Mouse (Mus musculus) intestine, embryonic 14.5 days (tissue): ENCODE data around the gene Lrig2. TPM values are rescaled to one million over a fixed set of nuclear protein-coding genes. Genes with fewer than 3 reads are reported as not detected.

ENCODE experiments used
- ATAC-seq: fragments of 200-750 bp; cut with Nextera tagmentation; replicated peaks from 2 replicates; pipeline ENCODE4 v1.8.0; 2017; ENCODE audit warnings: low read depth, moderate number of reproducible peaks, moderate TSS enrichment, moderate library complexity; ENCODE audit not compliant: low FRiP score, low TSS enrichment
- DNase-seq: peaks from one replicate; pipeline ENCODE4 v3.0.0-alpha.2; 2018; ENCODE audit warnings: low spot score
- H3K27ac ChIP-seq: fragments of 300-500 bp; sonication (generic); 2 replicates; pipeline ENCODE4 v1.5.1; 2014; ENCODE audit warnings: low read depth, mild to moderate bottlenecking, control low read depth
- H3K27me3 ChIP-seq: fragments of 300-500 bp; sonication (generic); replicated peaks from 2 replicates; pipeline ENCODE4 v1.6.1; 2014; ENCODE audit warnings: low read length, control low read depth; ENCODE audit not compliant: control insufficient read depth, insufficient read depth
- H3K36me3 ChIP-seq: fragments of 300-500 bp; sonication (generic); 2 replicates; pipeline ENCODE4 v1.6.1; 2014; ENCODE audit warnings: low read length, control low read depth; ENCODE audit not compliant: control insufficient read depth, insufficient read depth
- H3K4me1 ChIP-seq: fragments of 300-500 bp; sonication (generic); replicated peaks from 2 replicates; pipeline ENCODE4 v1.6.1; 2014; ENCODE audit warnings: low read length, control low read depth, mixed read lengths; ENCODE audit not compliant: control insufficient read depth, insufficient read depth
- H3K4me2 ChIP-seq: fragments of 300-500 bp; sonication (generic); 2 replicates; pipeline ENCODE4 v1.6.1; 2014; ENCODE audit warnings: low read length
- H3K4me3 ChIP-seq: fragments of 300-500 bp; sonication (generic); 2 replicates; pipeline ENCODE4 v1.5.1; 2014; ENCODE audit warnings: low read depth, low read length, control low read depth, mixed read lengths
- H3K9ac ChIP-seq: fragments of 300-500 bp; sonication (generic); 2 replicates; pipeline ENCODE4 v1.6.1; 2014; ENCODE audit warnings: mild to moderate bottlenecking, low read length
- H3K9me3 ChIP-seq: fragments of 300-500 bp; sonication (generic); 2 replicates; pipeline ENCODE4 v1.6.1; 2016; ENCODE audit warnings: low read length, control low read depth; ENCODE audit not compliant: control insufficient read depth
- WGBS: fragments of 180-500 bp; shearing (Covaris S2); extraction: QIAGEN DNeasy Blood & Tissue Kit; methylation state at CpG from one replicate; pipeline ENCODE4 v1.1.7; 2014; 5-methylcytosine and 5-hydroxymethylcytosine counted together
- polyA plus RNA-seq: library from polyadenylated mRNA; unstranded; fragments of >200 nt; fragmentation: Nextera tagmentation; extraction: Ambion mirVana; gene quantifications from 2 replicates; pipeline ENCODE4 v1.2.1, GENCODE M21; 2014

Lrig2 gene
- polyA plus RNA-seq, 1 experiment from 2014 or later, result 19.3 TPM

DNA sequence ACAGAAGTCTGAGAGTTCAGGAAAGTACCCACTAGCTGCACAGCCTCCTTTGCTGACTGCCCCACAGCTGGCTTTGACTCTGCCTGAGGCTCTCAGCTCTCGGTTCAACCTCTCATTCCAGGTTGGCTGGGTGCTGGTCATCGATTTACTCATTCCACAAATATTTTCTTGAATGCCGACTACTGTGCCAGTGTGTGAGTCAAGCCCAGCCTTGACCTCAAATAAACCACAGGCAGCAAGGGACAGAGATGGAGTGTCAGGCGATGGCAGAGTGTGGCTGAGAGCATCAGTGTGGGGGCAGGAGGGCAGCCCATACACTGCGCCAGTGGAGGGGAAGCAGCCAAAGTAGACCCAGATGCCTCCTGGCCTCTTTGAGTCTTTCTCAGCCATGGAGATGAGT is 151.4 kb downstream of the Lrig2 start:
- no peaks in the 10 kb centered on the region for H3K9me3 ChIP-seq
- H3K4me2 ChIP-seq, result no peak overlapping the region
- H3K27me3 ChIP-seq, result no peaks in the 10 kb centered on the region
- no peak overlapping the region for H3K9ac ChIP-seq
- ATAC-seq (no peak), DNase-seq (no peak)
- no peaks in the 10 kb centered on the region for H3K36me3 ChIP-seq
- 40% methylated on average over 5 of the region's 5 CpGs for WGBS
- H3K4me1 ChIP-seq, result 0 out of 2 replicates have a peak, but pooled peaks cover 2% of the 10 kb centered on the region
- H3K4me3 ChIP-seq, result no peak overlapping the region
- H3K27ac ChIP-seq, result no peak overlapping the region

- ATAC-seq (peak; percentile 77), DNase-seq (peak; percentile 64)
- H3K4me2 ChIP-seq, result no peak overlapping the region
- H3K36me3 ChIP-seq, result no peaks in the 10 kb centered on the region
- no peak overlapping the region for H3K4me3 ChIP-seq
- H3K27ac ChIP-seq, result no peak overlapping the region
- no peak overlapping the region for H3K9ac ChIP-seq
- H3K27me3 ChIP-seq, result no peaks in the 10 kb centered on the region
- 38% methylated on average over 8 of the region's 8 CpGs for WGBS
- H3K4me1 ChIP-seq, result 0 out of 2 replicates have a peak, but pooled peaks cover 2% of the 10 kb centered on the region
- H3K9me3 ChIP-seq, result no peaks in the 10 kb centered on the region
Measured at GRCm38 (mm10) chr3:104359225-104360135, 152.2 kb downstream of the Lrig2 start.

- H3K4me1 ChIP-seq, result 0 out of 2 replicates have a peak, but pooled peaks cover 2% of the 10 kb centered on the region
- H3K4me3 ChIP-seq, result no peak overlapping the region
- H3K4me2 ChIP-seq, result no peak overlapping the region
- 0 out of 2 replicates have a peak, but pooled peaks have one; percentile 34 for ATAC-seq
- WGBS, result 63% methylated on average over 5 of the region's 5 CpGs
- no peak overlapping the region for H3K27ac ChIP-seq
- no peaks in the 10 kb centered on the region for H3K27me3 ChIP-seq
- DNase-seq, result no peak
- no peaks in the 10 kb centered on the region for H3K36me3 ChIP-seq
- H3K9me3 ChIP-seq, result no peaks in the 10 kb centered on the region
- H3K9ac ChIP-seq, result no peak overlapping the region
Measured at GRCm38 (mm10) chr3:104358747-104359146, 153.0 kb downstream of the Lrig2 start.

DNA sequence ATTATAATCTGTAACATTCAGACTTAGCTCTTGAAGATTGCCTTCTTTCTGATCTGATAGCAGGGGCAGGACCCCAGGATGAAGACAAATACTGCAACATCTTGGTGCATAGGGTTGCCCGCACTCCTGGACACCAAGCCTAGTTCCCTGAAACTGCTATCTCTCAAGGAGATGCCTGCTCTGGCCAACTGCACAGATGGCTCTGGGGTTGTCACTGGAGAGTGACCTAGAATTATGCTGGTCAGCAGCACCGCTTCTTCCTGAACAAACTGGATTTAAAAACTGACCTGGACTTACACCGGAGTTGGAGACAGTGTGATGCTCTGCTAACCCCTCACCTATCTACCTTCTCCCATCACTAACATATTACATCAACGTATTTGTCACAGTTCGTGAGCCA is 155.6 kb downstream of the Lrig2 start:
- H3K9me3 ChIP-seq, result no peaks in the 10 kb centered on the region
- H3K4me3 ChIP-seq, result no peak overlapping the region
- no peaks in the 10 kb centered on the region for H3K36me3 ChIP-seq
- no peaks in the 10 kb centered on the region for H3K27me3 ChIP-seq
- H3K9ac ChIP-seq, result no peak overlapping the region
- ATAC-seq (no peak), DNase-seq (no peak)
- H3K4me1 ChIP-seq, result 0 out of 2 replicates have a peak, but pooled peaks cover 2% of the 10 kb centered on the region
- H3K4me2 ChIP-seq, result no peak overlapping the region
- WGBS, result 91% methylated on average over 5 of the region's 5 CpGs
- no peak overlapping the region for H3K27ac ChIP-seq

GRCm38 (mm10) chr3:104353884-104354283 is 157.8 kb downstream of the Lrig2 start:
- WGBS, result 36% methylated on average over 3 of the region's 3 CpGs
- Histone ChIP-seq H3K9me3 (no peaks in the 10 kb centered on the region), H3K36me3 (no peaks in the 10 kb centered on the region)

GRCm38 (mm10) chr3:104352358-104353060 is 159.2 kb downstream of the Lrig2 start:
- H3K9me3 ChIP-seq, result no peaks in the 10 kb centered on the region
- no peak overlapping the region for H3K4me3 ChIP-seq
- H3K27ac ChIP-seq, result no peak overlapping the region
- no peaks in the 10 kb centered on the region for H3K27me3 ChIP-seq
- WGBS, result 59% methylated on average over 7 of the region's 7 CpGs
- no peaks in the 10 kb centered on the region for H3K36me3 ChIP-seq
- ATAC-seq (no peak), DNase-seq (no peak)
- H3K4me2 ChIP-seq, result no peak overlapping the region
- H3K4me1 ChIP-seq, result no peaks in the 10 kb centered on the region; the same call in 1 of the 2 replicates
- H3K9ac ChIP-seq, result no peak overlapping the region

More at GRCm38 (mm10) chr3:104353884-104354283, 157.8 kb downstream of the Lrig2 start:
- Histone ChIP-seq H3K4me2 (no peak overlapping the region), H3K4me1 (no peaks in the 10 kb centered on the region; the same call in 1 of the 2 replicates), H3K4me3 (no peak overlapping the region), H3K27ac (no peak overlapping the region), H3K9ac (no peak overlapping the region), H3K27me3 (no peaks in the 10 kb centered on the region)
- DNase-seq (no peak), ATAC-seq (no peak)

- ATAC-seq, result no peak
- no peak overlapping the region for H3K27ac ChIP-seq
Measured at GRCm38 (mm10) chr3:104350253-104350945, 161.3 kb downstream of the Lrig2 start.

GRCm38 (mm10) chr3:104349847-104350228 is 161.9 kb downstream of the Lrig2 start:
- Histone ChIP-seq H3K4me2 (no peak overlapping the region), H3K27ac (no peak overlapping the region), H3K9me3 (no peaks in the 10 kb centered on the region), H3K36me3 (no peaks in the 10 kb centered on the region), H3K27me3 (no peaks in the 10 kb centered on the region), H3K4me3 (no peak overlapping the region), H3K9ac (no peak overlapping the region), H3K4me1 (no peaks in the 10 kb centered on the region; the same call in 1 of the 2 replicates)
- DNase-seq, result no peak
- WGBS, result 75% methylated on average over 2 of the region's 2 CpGs
- no peak for ATAC-seq

More at GRCm38 (mm10) chr3:104350253-104350945, 161.3 kb downstream of the Lrig2 start:
- Histone ChIP-seq H3K9ac (no peak overlapping the region), H3K27me3 (no peaks in the 10 kb centered on the region), H3K4me2 (no peak overlapping the region), H3K9me3 (no peaks in the 10 kb centered on the region), H3K4me3 (no peak overlapping the region), H3K4me1 (no peaks in the 10 kb centered on the region; the same call in 1 of the 2 replicates), H3K36me3 (no peaks in the 10 kb centered on the region)
- WGBS, result 76% methylated on average over 2 of the region's 2 CpGs
- DNase-seq, result no peak
